Mouse (Mus musculus) neural tube, embryonic 11.5 days (tissue): ENCODE data around the gene Ccnl1. TPM values are rescaled to one million over a fixed set of nuclear protein-coding genes. Genes with fewer than 3 reads are reported as not detected.
A peak's percentile ranks its signal among the peaks of the same experiment; 100 is the strongest.

Source experiments
- ATAC-seq: fragments of 200-750 bp; cut with Nextera tagmentation; 2 replicates; pipeline ENCODE4 v1.8.0; 2017; ENCODE audit warnings: moderate number of reproducible peaks, mild to moderate bottlenecking, moderate TSS enrichment, moderate library complexity; ENCODE audit not compliant: insufficient read depth, low FRiP score, low TSS enrichment
- DNase-seq: peaks from one replicate; pipeline ENCODE4 v3.0.0-alpha.2; 2015; ENCODE audit warnings: low spot score
- H3K27ac ChIP-seq: fragments of 300-500 bp; sonication (generic); 2 replicates; pipeline ENCODE4 v1.5.1; 2014; ENCODE audit warnings: low read depth, mild to moderate bottlenecking, low read length
- H3K27me3 ChIP-seq: fragments of 300-500 bp; sonication (generic); 2 replicates; pipeline ENCODE4 v1.6.1; 2014; ENCODE audit warnings: mild to moderate bottlenecking, low read length, mixed read lengths; ENCODE audit not compliant: control insufficient read depth, insufficient read depth
- H3K36me3 ChIP-seq: fragments of 300-500 bp; sonication (generic); 2 replicates; pipeline ENCODE4 v1.6.1; 2014; ENCODE audit warnings: mild to moderate bottlenecking, low read length, moderate library complexity, mixed read lengths; ENCODE audit not compliant: control insufficient read depth, insufficient read depth
- H3K4me1 ChIP-seq: fragments of 300-500 bp; sonication (generic); 2 replicates; pipeline ENCODE4 v1.6.1; 2014; ENCODE audit warnings: low read length, mixed read lengths; ENCODE audit not compliant: control insufficient read depth, insufficient read depth
- H3K4me2 ChIP-seq: fragments of 300-500 bp; sonication (generic); 2 replicates; pipeline ENCODE4 v1.6.1; 2014; ENCODE audit warnings: low read depth, mild to moderate bottlenecking, moderate library complexity
- H3K4me3 ChIP-seq: fragments of 300-500 bp; sonication (generic); 2 replicates; pipeline ENCODE4 v1.5.1; 2014; ENCODE audit warnings: low read depth, low read length
- H3K9ac ChIP-seq: fragments of 300-500 bp; sonication (generic); 2 replicates; pipeline ENCODE4 v1.6.1; 2014; ENCODE audit warnings: mild to moderate bottlenecking, low read length
- H3K9me3 ChIP-seq: fragments of 300-500 bp; sonication (generic); 2 replicates; pipeline ENCODE4 v1.6.1; 2016; ENCODE audit warnings: low read length; ENCODE audit not compliant: control insufficient read depth
- WGBS: fragments of 180-500 bp; shearing (Covaris S2); extraction: QIAGEN DNeasy Blood & Tissue Kit; methylation state at CpG from one replicate; pipeline ENCODE4 v1.1.7; 2014; 5-methylcytosine and 5-hydroxymethylcytosine counted together
- polyA plus RNA-seq: library from polyadenylated mRNA; unstranded; fragments of >200 nt; fragmentation: Nextera tagmentation; extraction: Ambion mirVana; gene quantifications from 2 replicates; pipeline ENCODE4 v1.2.1, GENCODE M21; 2014

The Ccnl1 gene
- polyA plus RNA-seq, 1 experiment from 2014 or later = 126 TPM

- no peak overlapping the region for H3K9ac ChIP-seq
- no peak overlapping the region for H3K4me2 ChIP-seq
- H3K9me3 ChIP-seq = no peaks in the 10 kb centered on the region
- peaks cover 14% of the 10 kb centered on the region for H3K4me1 ChIP-seq
- H3K27me3 ChIP-seq = no peaks in the 10 kb centered on the region
- no peak for ATAC-seq
- no peak overlapping the region for H3K27ac ChIP-seq
- no peak for DNase-seq
- peaks cover 3% of the 10 kb centered on the region for H3K36me3 ChIP-seq
- H3K4me3 ChIP-seq = no peak overlapping the region
- WGBS = 96% methylated on average over 5 of the region's 5 CpGs
These were observed 2.4 kb upstream of the Ccnl1 start for GRCm38 (mm10) chr3:65960291-65960945.

- no peak overlapping the region for H3K27ac ChIP-seq
- no peak for ATAC-seq
- H3K4me3 ChIP-seq = no peak overlapping the region
- H3K27me3 ChIP-seq = no peaks in the 10 kb centered on the region
- H3K36me3 ChIP-seq = peaks cover 3% of the 10 kb centered on the region
- DNase-seq = no peak
- peak overlapping the region; percentile 66; the same call in 1 of the 2 replicates for H3K4me2 ChIP-seq
- WGBS = 87% methylated on average over 3 of the region's 3 CpGs
- no peaks in the 10 kb centered on the region for H3K9me3 ChIP-seq
- peaks cover 14% of the 10 kb centered on the region for H3K4me1 ChIP-seq
- 0 out of 2 replicates have a peak overlapping the region, but pooled peaks have one; percentile 100 for H3K9ac ChIP-seq
These were observed 1.5 kb upstream of the Ccnl1 start for GRCm38 (mm10) chr3:65959416-65960001.

GRCm38 (mm10) chr3:65958840-65959185 lies 764 bp upstream of the Ccnl1 start:
- DNase-seq (peak; percentile 32), ATAC-seq (no peak)
- peaks cover 17% of the 10 kb centered on the region for H3K4me1 ChIP-seq
- H3K27me3 ChIP-seq = no peaks in the 10 kb centered on the region
- 7% methylated on average over 9 of the region's 9 CpGs for WGBS
- peak overlapping the region; percentile 66 for H3K4me2 ChIP-seq
- H3K9me3 ChIP-seq = no peaks in the 10 kb centered on the region
- H3K27ac ChIP-seq = peak overlapping the region; percentile 99
- peak overlapping the region; percentile 100 for H3K4me3 ChIP-seq
- H3K36me3 ChIP-seq = peaks cover 3% of the 10 kb centered on the region
- peak overlapping the region; percentile 100 for H3K9ac ChIP-seq

- WGBS = under 1% methylated on average over 76 of the region's 94 CpGs
- ATAC-seq = peak; percentile 73
- H3K4me2 ChIP-seq = peak overlapping the region; percentile 68
These were observed 563 bp downstream of the Ccnl1 start for GRCm38 (mm10) chr3:65957271-65958101.

GRCm38 (mm10) chr3:65954499-65955391 lies 3.3 kb downstream of the Ccnl1 start:
- no peak overlapping the region for H3K9ac ChIP-seq
- no peak overlapping the region for H3K4me2 ChIP-seq
- H3K4me3 ChIP-seq = no peak overlapping the region
- no peaks in the 10 kb centered on the region for H3K27me3 ChIP-seq
- WGBS = 64% methylated on average over 8 of the region's 8 CpGs
- DNase-seq = no peak
- H3K36me3 ChIP-seq = peaks cover 11% of the 10 kb centered on the region
- ATAC-seq = no peak
- H3K4me1 ChIP-seq = peaks cover 17% of the 10 kb centered on the region
- H3K9me3 ChIP-seq = no peaks in the 10 kb centered on the region
- no peak overlapping the region for H3K27ac ChIP-seq

More at GRCm38 (mm10) chr3:65957271-65958101, 563 bp downstream of the Ccnl1 start:
- no peaks in the 10 kb centered on the region for H3K9me3 ChIP-seq
- H3K4me3 ChIP-seq = peak overlapping the region; percentile 100
- peaks cover 3% of the 10 kb centered on the region for H3K36me3 ChIP-seq
- DNase-seq = peak; percentile 79
- H3K4me1 ChIP-seq = peaks cover 17% of the 10 kb centered on the region
- no peaks in the 10 kb centered on the region for H3K27me3 ChIP-seq
- peak overlapping the region; percentile 100 for H3K9ac ChIP-seq
- H3K27ac ChIP-seq = peak overlapping the region; percentile 99

- no peak overlapping the region for H3K4me3 ChIP-seq
- WGBS = 87% methylated on average over 4 of the region's 4 CpGs
These were observed 7.2 kb downstream of the Ccnl1 start for GRCm38 (mm10) chr3:65950831-65951365.

GRCm38 (mm10) chr3:65950304-65950703 lies 7.7 kb downstream of the Ccnl1 start:
- Histone ChIP-seq H3K27ac (no peak overlapping the region), H3K36me3 (peaks cover 20% of the 10 kb centered on the region), H3K4me1 (peaks cover 3% of the 10 kb centered on the region; the same call in 1 of the 2 replicates), H3K9me3 (no peaks in the 10 kb centered on the region), H3K4me2 (no peak overlapping the region), H3K27me3 (no peaks in the 10 kb centered on the region), H3K4me3 (no peak overlapping the region), H3K9ac (no peak overlapping the region)
- DNase-seq = no peak
- 89% methylated on average over 2 of the region's 2 CpGs for WGBS
- no peak for ATAC-seq

More at GRCm38 (mm10) chr3:65950831-65951365, 7.2 kb downstream of the Ccnl1 start:
- DNase-seq = no peak
- Histone ChIP-seq H3K4me1 (peaks cover 5% of the 10 kb centered on the region), H3K27ac (no peak overlapping the region), H3K9me3 (no peaks in the 10 kb centered on the region), H3K9ac (no peak overlapping the region), H3K4me2 (no peak overlapping the region), H3K36me3 (peaks cover 20% of the 10 kb centered on the region), H3K27me3 (no peaks in the 10 kb centered on the region)
- ATAC-seq = no peak
